Mouse (Mus musculus): ENCODE results near the gene Shisa9. TPM values are rescaled to one million over a fixed set of nuclear protein-coding genes. Genes with fewer than 3 reads are reported as not detected.
A peak's percentile ranks its signal among the peaks of the same experiment; 100 is the strongest.

The Shisa9 gene
- polyA plus RNA-seq, 1 experiment from 2014 or later: 2.1 TPM

DNA sequence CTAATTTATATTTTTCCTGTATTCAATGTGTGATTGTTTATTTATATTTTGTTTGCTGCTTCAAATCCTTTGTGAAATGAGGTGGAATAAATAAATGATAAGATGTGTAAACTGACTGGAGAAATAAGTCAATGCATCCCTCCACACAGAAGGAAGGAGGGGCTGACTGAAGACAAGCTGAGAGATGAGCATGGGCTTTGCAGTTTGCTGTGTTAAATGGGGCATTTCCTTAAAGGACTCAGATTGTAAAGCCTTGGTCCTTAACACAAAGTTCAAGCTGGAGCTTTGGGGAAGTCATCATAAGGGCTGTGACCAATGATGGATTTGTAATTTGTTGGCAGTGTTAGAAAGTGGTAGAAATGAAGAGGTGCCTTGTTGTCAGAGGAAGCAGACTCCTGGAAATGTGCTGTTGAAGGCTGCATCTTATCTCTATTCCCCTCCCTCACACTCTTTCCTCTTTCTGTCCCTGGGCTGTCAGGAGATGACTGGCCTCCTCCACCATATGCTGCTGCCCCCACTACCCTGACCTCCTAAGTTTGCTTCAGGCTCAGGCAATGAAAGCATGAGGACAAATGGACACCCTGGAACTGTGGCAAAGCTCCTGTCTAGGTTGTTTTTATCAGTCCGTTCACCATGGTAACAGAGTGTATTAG lies 36.3 kb downstream of the Shisa9 start:
- H3K36me3 ChIP-seq (ENCODE audit: control insufficient read depth, insufficient read depth, low read length): no peaks in the 10 kb centered on the region
- H3K9me3 ChIP-seq (ENCODE audit: control insufficient read depth, low read depth, low read length): no peaks in the 10 kb centered on the region
- no peak overlapping the region for H3K9ac ChIP-seq (replicated peaks; ENCODE audit: low read depth, low read length)
- no peak overlapping the region for H3K4me2 ChIP-seq (replicated peaks; ENCODE audit: low read depth, low read length)
- H3K27me3 ChIP-seq (ENCODE audit: control insufficient read depth, insufficient read depth, low read length): no peaks in the 10 kb centered on the region
- no peaks in the 10 kb centered on the region for H3K4me1 ChIP-seq (ENCODE audit: control insufficient read depth, insufficient read depth, low read length)
- H3K27ac ChIP-seq (ENCODE audit: low read length): no peak overlapping the region
- WGBS: 70% methylated on average over 1 of the region's 1 CpGs
- ATAC-seq (ENCODE audit: insufficient number of reproducible peaks, insufficient read depth, low FRiP score, low read depth): no peak
- H3K4me3 ChIP-seq (ENCODE audit: low read depth, low read length): no peak overlapping the region

GRCm38 (mm10) chr16:12032441-12032840 lies 48.5 kb downstream of the Shisa9 start:
- no peaks in the 10 kb centered on the region for H3K27me3 ChIP-seq (ENCODE audit: control insufficient read depth, insufficient read depth, low read length)
- no peaks in the 10 kb centered on the region for H3K9me3 ChIP-seq (ENCODE audit: control insufficient read depth, low read depth, low read length)
- no peak overlapping the region for H3K4me2 ChIP-seq (replicated peaks; ENCODE audit: low read depth, low read length)
- no peak overlapping the region for H3K9ac ChIP-seq (replicated peaks; ENCODE audit: low read depth, low read length)
- no peak overlapping the region for H3K27ac ChIP-seq (ENCODE audit: low read length)
- ATAC-seq (ENCODE audit: insufficient number of reproducible peaks, insufficient read depth, low FRiP score, low read depth): no peak
- H3K4me3 ChIP-seq (ENCODE audit: low read depth, low read length): no peak overlapping the region
- no peaks in the 10 kb centered on the region for H3K36me3 ChIP-seq (ENCODE audit: control insufficient read depth, insufficient read depth, low read length)
- H3K4me1 ChIP-seq (ENCODE audit: control insufficient read depth, insufficient read depth, low read length): no peaks in the 10 kb centered on the region
- WGBS: 81% methylated on average over 1 of the region's 1 CpGs

DNA sequence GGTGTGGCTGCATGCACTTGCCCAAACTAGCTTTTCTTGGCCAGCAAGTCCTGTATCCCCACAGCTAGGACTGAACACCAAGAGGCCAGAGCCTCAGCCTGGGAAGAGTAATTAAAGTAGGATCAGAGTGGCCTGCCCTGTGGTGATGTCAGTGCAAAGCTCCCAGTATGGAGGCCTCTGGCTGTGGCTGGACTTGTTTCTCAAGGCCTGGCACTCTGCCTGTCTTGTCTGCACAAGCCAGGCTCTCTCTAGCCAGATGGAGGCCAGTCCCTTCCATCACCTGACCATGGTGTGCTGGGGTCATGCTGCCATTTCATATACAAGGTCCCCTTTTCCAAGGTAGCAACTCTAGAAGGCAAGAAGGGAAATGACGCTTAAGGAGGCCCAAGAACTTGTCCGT lies 51.0 kb downstream of the Shisa9 start:
- Histone ChIP-seq H3K9me3 (ENCODE audit: control insufficient read depth, low read depth, low read length) (no peaks in the 10 kb centered on the region), H3K9ac (replicated peaks; ENCODE audit: low read depth, low read length) (no peak overlapping the region), H3K36me3 (ENCODE audit: control insufficient read depth, insufficient read depth, low read length) (no peaks in the 10 kb centered on the region), H3K27ac (ENCODE audit: low read length) (no peak overlapping the region), H3K4me1 (ENCODE audit: control insufficient read depth, insufficient read depth, low read length) (no peaks in the 10 kb centered on the region), H3K27me3 (ENCODE audit: control insufficient read depth, insufficient read depth, low read length) (no peaks in the 10 kb centered on the region), H3K4me2 (replicated peaks; ENCODE audit: low read depth, low read length) (no peak overlapping the region), H3K4me3 (ENCODE audit: low read depth, low read length) (no peak overlapping the region)
- no peak for ATAC-seq (ENCODE audit: insufficient number of reproducible peaks, insufficient read depth, low FRiP score, low read depth)
- 91% methylated on average over 2 of the region's 2 CpGs for WGBS

GRCm38 (mm10) chr16:12035626-12036025 lies 51.7 kb downstream of the Shisa9 start:
- no peaks in the 10 kb centered on the region for H3K36me3 ChIP-seq (ENCODE audit: control insufficient read depth, insufficient read depth, low read length)
- no peak for ATAC-seq (ENCODE audit: insufficient number of reproducible peaks, insufficient read depth, low FRiP score, low read depth)
- H3K27ac ChIP-seq (ENCODE audit: low read length): no peak overlapping the region
- 72% methylated on average over 3 of the region's 3 CpGs for WGBS
- H3K4me2 ChIP-seq (replicated peaks; ENCODE audit: low read depth, low read length): no peak overlapping the region
- H3K9ac ChIP-seq (replicated peaks; ENCODE audit: low read depth, low read length): no peak overlapping the region
- no peaks in the 10 kb centered on the region for H3K9me3 ChIP-seq (ENCODE audit: control insufficient read depth, low read depth, low read length)
- no peaks in the 10 kb centered on the region for H3K27me3 ChIP-seq (ENCODE audit: control insufficient read depth, insufficient read depth, low read length)
- H3K4me3 ChIP-seq (ENCODE audit: low read depth, low read length): no peak overlapping the region
- H3K4me1 ChIP-seq (ENCODE audit: control insufficient read depth, insufficient read depth, low read length): no peaks in the 10 kb centered on the region

DNA sequence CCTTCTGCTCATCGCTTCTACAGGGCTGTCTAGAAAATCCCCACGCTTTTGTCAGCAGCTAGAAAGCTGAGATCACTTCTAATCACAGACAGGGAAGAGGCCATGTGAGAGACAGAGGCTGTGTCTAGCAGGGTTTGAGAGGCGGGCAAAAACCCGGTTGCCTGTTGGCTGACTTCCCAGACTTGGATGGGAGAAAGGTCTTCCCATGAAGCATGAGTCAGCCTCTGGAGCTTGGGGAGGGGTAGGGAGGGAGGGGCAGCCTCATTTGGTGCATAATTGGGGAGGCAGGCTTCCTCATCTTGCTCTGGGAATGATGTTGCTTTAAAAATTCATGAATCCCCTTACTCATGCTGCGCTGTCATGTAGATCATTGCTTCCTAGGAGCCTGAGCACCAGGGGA lies 57.0 kb downstream of the Shisa9 start:
- H3K4me2 ChIP-seq (replicated peaks; ENCODE audit: low read depth, low read length): no peak overlapping the region
- H3K9me3 ChIP-seq (ENCODE audit: control insufficient read depth, low read depth, low read length): no peaks in the 10 kb centered on the region
- H3K4me3 ChIP-seq (ENCODE audit: low read depth, low read length): no peak overlapping the region
- WGBS: 43% methylated on average over 5 of the region's 5 CpGs
- H3K4me1 ChIP-seq (ENCODE audit: control insufficient read depth, insufficient read depth, low read length): no peaks in the 10 kb centered on the region
- ATAC-seq (ENCODE audit: insufficient number of reproducible peaks, insufficient read depth, low FRiP score, low read depth): peak; percentile 80
- H3K9ac ChIP-seq (replicated peaks; ENCODE audit: low read depth, low read length): no peak overlapping the region
- no peaks in the 10 kb centered on the region for H3K36me3 ChIP-seq (ENCODE audit: control insufficient read depth, insufficient read depth, low read length)
- H3K27ac ChIP-seq (ENCODE audit: low read length): no peak overlapping the region
- H3K27me3 ChIP-seq (ENCODE audit: control insufficient read depth, insufficient read depth, low read length): no peaks in the 10 kb centered on the region

GRCm38 (mm10) chr16:12052051-12052450 lies 68.1 kb downstream of the Shisa9 start:
- WGBS: 76% methylated on average over 1 of the region's 1 CpGs
- Histone ChIP-seq H3K36me3 (ENCODE audit: control insufficient read depth, insufficient read depth, low read length) (no peaks in the 10 kb centered on the region), H3K4me2 (replicated peaks; ENCODE audit: low read depth, low read length) (no peak overlapping the region), H3K27ac (ENCODE audit: low read length) (no peak overlapping the region), H3K9me3 (ENCODE audit: control insufficient read depth, low read depth, low read length) (no peaks in the 10 kb centered on the region), H3K4me3 (ENCODE audit: low read depth, low read length) (no peak overlapping the region), H3K27me3 (ENCODE audit: control insufficient read depth, insufficient read depth, low read length) (no peaks in the 10 kb centered on the region), H3K9ac (replicated peaks; ENCODE audit: low read depth, low read length) (no peak overlapping the region), H3K4me1 (ENCODE audit: control insufficient read depth, insufficient read depth, low read length) (no peaks in the 10 kb centered on the region)
- ATAC-seq (ENCODE audit: insufficient number of reproducible peaks, insufficient read depth, low FRiP score, low read depth): no peak

DNA sequence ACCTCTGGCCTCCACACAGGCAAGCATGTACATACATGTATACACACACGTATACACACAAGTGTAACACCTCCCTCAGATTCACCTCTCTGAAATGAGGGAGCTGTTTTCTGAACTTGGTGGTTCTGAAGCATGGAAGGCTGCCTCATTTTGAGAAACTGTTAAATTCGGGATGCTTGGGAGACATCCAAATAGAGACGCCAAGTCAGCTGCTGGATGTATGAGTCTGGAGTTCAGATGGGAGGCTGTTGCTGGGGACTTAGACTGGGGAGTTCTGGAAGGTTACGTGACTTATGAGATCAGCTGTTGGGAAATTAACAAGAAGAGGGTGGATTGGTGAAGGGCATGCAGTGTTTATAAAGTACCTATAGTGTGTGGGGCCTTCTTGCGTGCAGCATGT lies 88.7 kb downstream of the Shisa9 start:
- no peaks in the 10 kb centered on the region for H3K4me1 ChIP-seq (ENCODE audit: control insufficient read depth, insufficient read depth, low read length)
- no peak for ATAC-seq (ENCODE audit: insufficient number of reproducible peaks, insufficient read depth, low FRiP score, low read depth)
- H3K4me3 ChIP-seq (ENCODE audit: low read depth, low read length): no peak overlapping the region
- WGBS: 71% methylated on average over 5 of the region's 5 CpGs
- no peaks in the 10 kb centered on the region for H3K36me3 ChIP-seq (ENCODE audit: control insufficient read depth, insufficient read depth, low read length)
- no peaks in the 10 kb centered on the region for H3K27me3 ChIP-seq (ENCODE audit: control insufficient read depth, insufficient read depth, low read length)
- no peak overlapping the region for H3K4me2 ChIP-seq (replicated peaks; ENCODE audit: low read depth, low read length)
- H3K9ac ChIP-seq (replicated peaks; ENCODE audit: low read depth, low read length): no peak overlapping the region
- no peaks in the 10 kb centered on the region for H3K9me3 ChIP-seq (ENCODE audit: control insufficient read depth, low read depth, low read length)
- H3K27ac ChIP-seq (ENCODE audit: low read length): no peak overlapping the region

GRCm38 (mm10) chr16:12076270-12076669 lies 92.4 kb downstream of the Shisa9 start:
- H3K4me3 ChIP-seq (ENCODE audit: low read depth, low read length): no peak overlapping the region
- H3K27ac ChIP-seq (ENCODE audit: low read length): no peak overlapping the region
- no peaks in the 10 kb centered on the region for H3K27me3 ChIP-seq (ENCODE audit: control insufficient read depth, insufficient read depth, low read length)
- H3K9ac ChIP-seq (replicated peaks; ENCODE audit: low read depth, low read length): no peak overlapping the region
- 39% methylated on average over 3 of the region's 3 CpGs for WGBS
- peak; percentile 63; the same call in 1 of the 2 replicates for ATAC-seq (ENCODE audit: insufficient number of reproducible peaks, insufficient read depth, low FRiP score, low read depth)
- H3K9me3 ChIP-seq (ENCODE audit: control insufficient read depth, low read depth, low read length): no peaks in the 10 kb centered on the region
- no peaks in the 10 kb centered on the region for H3K4me1 ChIP-seq (ENCODE audit: control insufficient read depth, insufficient read depth, low read length)
- no peaks in the 10 kb centered on the region for H3K36me3 ChIP-seq (ENCODE audit: control insufficient read depth, insufficient read depth, low read length)
- H3K4me2 ChIP-seq (replicated peaks; ENCODE audit: low read depth, low read length): no peak overlapping the region

DNA sequence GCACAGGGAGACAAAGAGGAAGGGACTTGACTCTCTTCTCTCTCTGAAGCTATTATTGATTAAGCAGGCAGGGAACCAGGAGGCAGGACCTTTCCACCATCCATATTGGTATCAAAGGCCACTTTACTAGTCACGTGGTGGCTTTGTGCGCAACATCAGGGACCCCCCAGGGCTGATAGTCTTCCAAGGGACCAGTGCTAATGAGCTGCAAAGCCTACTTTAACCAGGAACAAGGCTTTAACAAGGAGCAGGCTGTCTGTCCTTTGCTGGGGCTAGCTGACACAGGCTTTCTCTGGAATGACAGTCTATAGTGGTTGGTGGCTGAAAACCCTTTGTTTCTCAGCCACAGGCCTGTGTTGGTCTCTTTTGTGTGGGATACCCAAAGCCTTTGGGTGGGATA lies 92.8 kb downstream of the Shisa9 start:
- no peak for ATAC-seq (ENCODE audit: insufficient number of reproducible peaks, insufficient read depth, low FRiP score, low read depth)
- Histone ChIP-seq H3K27me3 (ENCODE audit: control insufficient read depth, insufficient read depth, low read length) (no peaks in the 10 kb centered on the region), H3K4me1 (ENCODE audit: control insufficient read depth, insufficient read depth, low read length) (no peaks in the 10 kb centered on the region), H3K27ac (ENCODE audit: low read length) (no peak overlapping the region), H3K36me3 (ENCODE audit: control insufficient read depth, insufficient read depth, low read length) (no peaks in the 10 kb centered on the region), H3K4me3 (ENCODE audit: low read depth, low read length) (no peak overlapping the region), H3K9me3 (ENCODE audit: control insufficient read depth, low read depth, low read length) (no peaks in the 10 kb centered on the region), H3K4me2 (replicated peaks; ENCODE audit: low read depth, low read length) (no peak overlapping the region), H3K9ac (replicated peaks; ENCODE audit: low read depth, low read length) (no peak overlapping the region)
- 73% methylated on average over 2 of the region's 2 CpGs for WGBS
